Mouse (Mus musculus): ENCODE data around the gene A930009A15Rik.
A peak's percentile ranks its signal among the peaks of the same experiment; 100 is the strongest.

Gene A930009A15Rik

DNA sequence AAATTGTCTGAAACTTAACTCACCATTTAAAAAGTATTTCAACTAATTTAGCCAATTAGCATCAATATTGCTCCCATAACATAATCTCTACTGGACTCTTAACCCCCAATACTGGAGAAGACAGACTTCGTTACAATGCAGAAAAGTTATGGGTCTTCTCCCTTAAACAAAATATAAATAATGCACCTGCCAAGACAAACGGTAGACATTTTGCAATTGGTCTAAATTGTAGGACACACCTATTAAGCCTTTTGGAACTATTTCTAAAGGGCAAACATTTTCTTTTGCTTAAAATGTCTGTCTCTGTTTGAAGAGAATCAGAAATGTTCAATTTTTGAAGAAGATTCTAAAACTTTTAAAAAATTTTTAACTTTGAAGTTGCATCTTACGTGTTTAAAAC, 13.3 kb downstream of the A930009A15Rik start:
- DNase-seq, result no peak

DNA sequence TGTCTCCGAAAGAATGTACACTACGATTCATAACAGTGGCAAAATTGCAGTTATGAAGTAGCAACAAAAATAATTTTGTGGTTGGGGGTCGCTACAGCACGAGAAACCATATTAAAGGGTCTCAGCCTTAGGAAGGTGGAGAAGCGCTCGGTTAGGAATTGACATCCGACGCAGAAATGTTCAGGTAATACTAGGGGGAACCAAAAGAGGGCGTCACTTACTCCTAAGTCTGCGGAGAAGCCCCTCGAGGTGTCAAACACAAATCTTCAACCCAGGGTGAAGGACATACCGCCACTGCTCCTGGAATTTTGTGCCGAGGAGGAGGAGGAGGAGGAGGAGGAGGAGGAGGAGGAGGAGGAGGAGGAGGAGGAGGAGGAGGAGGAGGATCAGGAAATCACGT, 14.9 kb downstream of the A930009A15Rik start:
- no peak for DNase-seq

DNA sequence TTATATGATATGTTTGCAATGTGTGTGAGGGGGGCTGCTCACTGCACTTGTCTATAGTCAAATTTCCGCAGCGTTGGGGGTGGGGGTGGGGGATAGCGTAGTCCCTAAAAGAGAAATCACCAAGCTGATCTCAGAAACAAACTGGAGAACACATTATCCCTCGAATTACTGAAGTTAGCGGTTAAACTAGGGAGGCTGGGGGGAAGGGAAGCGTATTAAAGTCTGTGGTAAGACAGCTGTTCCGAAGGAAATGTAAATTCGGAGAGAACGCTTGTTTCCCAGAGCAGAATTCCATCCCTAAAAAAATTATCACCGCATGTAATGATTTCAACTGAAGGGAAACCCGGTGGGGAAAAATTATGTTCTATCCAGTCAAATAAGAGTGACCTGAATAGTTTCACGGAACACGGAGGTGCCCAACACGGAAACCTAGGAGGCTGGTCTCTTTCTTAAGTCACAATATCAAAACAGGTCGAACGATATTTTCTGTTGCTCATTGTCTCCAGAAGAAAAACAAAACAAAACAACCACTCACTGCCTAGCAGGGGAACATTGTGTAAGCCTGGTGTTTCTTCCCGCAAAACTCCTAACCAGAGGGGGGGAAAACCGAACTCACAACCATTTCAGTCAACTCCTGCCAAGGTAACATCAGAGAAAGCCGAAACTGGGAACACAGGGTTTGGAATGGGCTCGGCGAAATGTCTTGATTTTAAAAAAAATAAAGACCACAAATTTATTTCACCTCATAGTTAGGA, 15.9 kb downstream of the A930009A15Rik start:
- DNase-seq, result no peak

DNA sequence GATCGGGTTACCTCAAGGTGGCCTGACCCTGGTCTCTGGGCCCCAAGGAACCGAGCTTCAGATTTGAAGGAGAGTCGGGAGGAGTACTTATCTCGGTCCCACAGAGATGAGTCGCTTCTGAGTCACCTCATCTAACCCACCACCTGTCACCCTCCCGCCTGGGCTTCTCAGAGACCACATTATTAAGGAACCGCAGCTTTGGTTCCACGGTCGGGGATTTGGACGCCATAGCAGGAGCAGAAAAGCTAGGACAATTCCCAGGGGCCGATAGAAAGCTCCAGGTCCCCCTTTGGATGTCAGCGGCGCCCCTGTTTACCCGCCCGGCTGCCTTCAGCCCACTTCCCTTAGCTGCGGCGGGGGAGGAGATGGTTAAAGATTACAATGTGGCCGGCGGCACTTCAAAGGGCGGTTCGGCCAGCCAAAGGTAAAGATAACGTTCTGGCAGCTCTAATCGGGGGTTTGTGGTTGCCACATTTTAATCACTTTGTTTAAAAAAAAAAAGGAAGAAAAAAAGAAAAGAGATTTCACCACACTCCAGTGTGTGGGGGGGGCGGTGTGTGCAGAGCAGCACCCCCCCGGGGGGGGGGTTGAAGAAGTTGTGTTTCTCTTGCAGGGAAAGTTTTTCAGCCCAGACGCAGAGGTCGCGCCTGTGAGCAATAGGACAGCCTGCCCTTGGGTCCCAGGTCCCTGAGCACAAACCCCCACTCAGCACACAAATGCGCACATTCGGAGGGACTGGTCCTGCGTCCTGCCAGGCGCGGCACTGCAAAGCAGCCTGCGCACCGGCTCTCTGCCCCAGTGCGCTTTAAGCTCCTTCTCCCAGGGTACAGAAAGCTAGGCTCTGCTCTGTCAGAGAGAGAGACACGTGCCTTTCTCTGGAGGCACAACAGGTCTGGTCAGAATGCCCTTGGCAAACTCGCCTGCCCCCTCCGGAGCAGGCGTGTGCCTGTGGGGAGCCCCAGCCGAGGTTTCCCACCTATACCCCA, 16.8 kb downstream of the A930009A15Rik start:
- DNase-seq, result peak; percentile 23 to 26

DNA sequence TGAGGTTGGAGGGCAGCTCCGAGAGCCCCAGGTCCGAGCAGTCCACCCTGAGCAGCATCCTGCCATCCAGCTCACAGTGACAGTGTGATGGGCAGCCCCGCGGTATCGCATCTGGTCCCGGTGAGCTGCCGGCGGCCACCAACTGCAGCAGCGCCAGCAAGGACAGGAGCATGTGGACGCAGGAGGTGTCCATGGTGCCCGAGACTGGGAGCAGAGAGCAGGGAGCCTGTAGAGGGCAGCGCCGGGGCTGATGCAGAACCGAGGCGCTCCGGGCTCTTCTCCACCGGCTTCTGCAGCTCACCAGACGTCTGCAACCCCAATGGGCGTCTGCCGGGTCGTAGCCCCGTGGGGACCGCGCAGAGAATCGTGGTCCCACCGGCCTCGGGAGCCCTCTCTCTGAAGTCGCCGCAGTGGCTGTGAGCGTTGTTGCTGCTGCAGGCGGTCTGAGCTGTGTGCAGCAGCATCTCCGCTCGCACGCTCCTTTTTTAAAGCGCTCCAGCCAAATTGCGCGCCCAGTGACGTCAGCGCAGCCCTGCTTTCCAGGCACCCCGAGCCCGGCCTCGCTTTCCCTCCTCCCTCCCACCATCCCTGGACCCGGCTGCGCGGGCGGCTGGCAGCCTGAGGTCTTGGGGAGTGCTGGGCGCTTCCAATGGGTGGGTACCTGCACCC, 17.6 kb downstream of the A930009A15Rik start, which contains the start of gene Lgr5:
TSS of gene Lgr5 (minus strand) at position 480 of the 669 bp plus-strand sequence.
- DNase-seq, result peak; percentile 7 to 22

DNA sequence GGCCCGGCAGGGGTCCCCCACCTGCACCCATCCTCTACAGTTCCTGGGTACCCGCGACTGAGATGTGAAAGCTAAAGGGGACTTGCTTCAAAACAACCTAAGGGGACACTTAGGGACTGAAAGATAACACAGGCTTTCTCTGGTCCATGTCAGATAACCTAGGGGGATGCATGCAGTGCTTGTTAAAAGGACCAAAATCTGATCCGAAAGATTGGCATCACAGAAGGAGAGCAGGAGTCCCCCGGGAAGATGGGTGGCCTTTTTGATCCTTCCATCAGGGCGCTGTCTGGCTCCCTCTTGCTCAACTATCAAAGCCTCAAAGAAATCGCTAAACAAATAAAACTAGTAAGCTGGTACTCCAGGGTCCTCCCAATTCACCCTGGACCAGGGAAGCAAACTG, 18.2 kb downstream of the A930009A15Rik start:
- no peak for DNase-seq

DNA sequence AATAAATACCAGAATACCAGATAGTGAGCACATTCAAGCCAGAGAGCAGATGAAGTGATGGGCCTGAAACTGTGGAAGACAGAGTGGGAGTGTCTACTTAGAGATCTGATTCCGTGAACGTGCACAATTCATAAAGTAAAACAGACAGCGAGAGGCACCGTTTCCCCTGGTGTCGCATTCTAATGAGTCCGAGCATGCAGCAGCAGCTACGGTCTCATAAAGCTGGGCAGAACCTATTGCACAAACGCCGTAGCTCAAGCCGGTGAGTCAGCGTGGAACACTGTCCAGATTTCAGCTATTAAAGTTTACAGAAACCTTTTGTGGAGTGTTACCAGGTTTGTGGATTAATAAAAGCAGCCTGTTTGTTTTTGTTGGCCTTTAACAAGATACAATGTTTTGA, 23.4 kb downstream of the A930009A15Rik start:
- DNase-seq, result no peak

DNA sequence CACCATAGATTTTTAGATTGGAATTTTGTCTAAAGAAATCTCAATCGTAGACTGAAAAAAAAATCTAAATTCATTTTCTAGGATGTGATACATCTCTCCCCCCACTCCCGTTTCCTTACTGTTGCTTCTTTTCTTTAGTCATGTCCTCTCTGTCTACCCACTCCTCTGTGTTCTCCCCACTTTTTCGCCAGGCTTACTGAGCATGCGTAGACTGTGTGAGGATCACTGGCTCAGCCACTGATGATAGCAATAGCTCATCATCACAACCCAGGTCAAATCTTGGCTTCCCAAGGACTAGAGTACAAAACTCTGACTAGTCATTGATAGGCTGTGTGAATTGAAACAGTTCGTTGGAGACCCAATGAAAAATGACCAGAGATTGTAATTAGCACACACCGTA, 23.9 kb downstream of the A930009A15Rik start:
- no peak for DNase-seq

DNA sequence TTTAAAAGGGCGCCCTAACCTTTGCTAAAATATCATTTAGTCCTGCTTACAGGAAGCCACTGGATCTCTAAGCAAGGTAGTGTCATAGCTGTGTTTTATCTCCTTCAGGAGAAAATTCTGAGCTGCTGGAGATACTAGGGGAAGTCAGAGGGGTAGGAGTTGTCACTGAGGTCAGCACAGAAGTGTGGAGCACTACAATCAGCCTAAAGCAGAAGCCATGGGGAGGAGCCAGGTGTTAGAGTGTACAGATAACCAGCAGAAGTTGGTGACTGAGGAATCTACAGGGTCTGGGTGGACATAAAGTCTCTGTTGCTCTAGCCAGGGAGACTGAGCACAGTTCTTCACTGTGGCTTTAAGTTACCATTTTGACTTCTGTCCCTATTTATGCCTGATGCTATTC, 26.0 kb downstream of the A930009A15Rik start:
- DNase-seq, result no peak

DNA sequence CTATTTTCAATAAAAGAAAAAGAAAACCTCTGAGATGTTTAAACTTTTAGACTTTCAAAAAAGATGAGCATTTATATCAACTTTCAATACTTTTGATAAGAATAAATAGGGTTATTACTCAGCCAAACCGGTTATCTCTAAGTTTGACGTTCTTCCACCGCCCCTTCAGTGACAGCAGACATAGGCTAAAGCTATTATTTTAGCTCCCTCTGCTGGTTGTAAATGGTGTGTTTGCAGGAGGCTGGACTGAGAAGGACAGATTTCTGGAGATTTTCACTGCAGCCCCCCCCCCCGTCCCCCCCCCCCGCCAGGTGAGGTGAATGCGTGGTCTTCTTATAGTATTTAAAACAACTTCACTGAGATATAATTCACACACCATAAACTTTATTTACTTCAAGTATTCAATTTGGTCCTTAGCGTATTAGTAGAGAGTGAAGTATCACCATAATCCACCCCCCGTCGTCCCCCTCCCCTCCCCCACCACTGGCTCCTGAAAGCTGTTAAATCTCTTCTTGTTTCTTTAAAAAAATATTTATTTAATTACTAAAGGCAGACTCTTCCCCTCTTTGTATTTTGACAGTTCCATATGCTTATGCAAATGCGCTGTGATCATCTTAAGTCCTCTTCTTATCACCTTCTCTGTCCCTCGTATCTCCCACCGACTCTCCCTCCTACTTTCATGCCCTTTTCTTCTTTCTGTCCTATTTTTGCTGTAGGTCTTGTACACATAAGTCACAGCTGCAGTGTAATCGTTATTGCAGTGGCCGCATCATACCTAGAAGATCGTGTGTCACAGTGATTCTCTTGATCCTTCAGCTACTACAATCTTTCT, 47.9 kb downstream of the A930009A15Rik start:
- DNase-seq, result peak; percentile 23 to 45

DNA sequence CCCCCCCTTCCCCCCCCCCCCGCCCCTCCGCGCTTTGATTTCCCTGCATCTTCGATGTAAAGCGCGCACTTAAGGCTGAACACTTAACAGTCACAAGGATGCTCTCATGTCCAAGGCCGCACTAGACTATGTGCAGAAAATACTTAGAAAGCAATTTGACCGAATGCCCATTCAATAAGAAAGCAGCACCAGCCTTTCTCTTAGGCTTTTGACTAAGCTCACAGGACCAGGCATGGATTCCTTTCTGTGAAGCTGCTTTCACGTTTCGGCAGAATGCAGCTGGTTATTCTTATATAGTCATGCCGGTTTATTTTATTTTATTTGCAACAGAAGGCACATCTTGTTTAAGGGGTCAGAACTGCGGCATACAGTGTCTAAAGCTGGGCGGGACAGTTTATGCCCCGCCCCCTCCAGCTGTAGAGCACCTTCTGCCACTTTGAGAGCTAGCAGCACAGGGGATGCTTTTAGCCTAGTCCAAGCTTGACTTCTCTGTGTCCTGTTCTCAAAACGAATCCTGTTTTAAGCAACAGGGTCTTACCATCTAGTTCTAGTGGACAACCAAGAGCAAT, 48.6 kb downstream of the A930009A15Rik start:
- DNase-seq, result no peak

DNA sequence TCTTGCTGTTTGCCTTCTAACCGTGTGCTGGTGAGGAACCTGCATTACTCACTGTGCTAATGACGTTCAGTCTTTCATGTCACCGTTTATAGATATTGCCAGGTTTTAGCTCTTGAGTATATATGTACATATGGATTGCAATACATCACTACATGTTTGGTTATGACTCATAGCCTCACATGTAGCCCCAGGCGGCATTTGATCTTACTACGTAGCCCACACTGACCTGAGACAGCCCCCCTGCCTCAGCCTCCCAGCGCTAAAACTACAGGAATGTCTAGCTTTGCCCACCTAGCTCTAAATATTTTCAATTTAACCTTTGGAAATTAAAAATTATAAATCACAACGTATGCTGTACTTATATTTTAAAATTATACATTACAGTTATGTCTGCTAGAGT, 53.7 kb downstream of the A930009A15Rik start:
- DNase-seq, result no peak

DNA sequence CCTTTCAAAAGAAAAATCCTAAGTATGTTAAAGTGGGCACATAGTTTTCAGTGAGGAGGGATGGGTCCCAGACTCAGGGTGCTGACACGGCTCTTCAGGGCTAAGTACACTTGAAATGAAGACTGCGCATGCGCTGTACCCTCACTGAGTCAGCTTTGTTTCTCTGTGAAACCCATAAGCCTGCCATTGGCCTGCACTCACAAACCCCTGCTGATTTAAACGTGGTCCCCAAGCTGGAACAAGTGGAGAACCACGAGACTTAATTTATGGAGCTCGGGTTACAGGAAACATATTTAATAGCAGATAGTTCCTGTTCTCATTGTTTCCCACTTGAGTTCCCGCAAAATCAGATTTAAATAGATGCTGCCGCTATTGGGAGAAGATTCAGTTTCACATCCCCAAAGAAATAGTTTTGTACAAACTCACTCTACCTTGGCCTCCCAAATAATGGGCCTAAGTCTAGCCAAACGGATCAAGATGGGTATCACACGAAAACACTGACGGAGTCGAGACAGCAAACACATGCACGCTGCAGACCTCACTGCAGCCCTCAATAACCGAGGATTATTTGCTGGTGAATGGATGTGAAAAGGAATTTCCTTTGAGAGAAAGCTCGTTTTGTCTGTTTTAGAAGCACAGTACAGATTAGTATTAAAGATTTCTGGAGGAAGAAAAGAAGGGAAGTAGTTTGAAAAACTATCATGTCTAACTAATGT, 54.3 kb downstream of the A930009A15Rik start:
- peak; percentile 45 to 48 for DNase-seq

DNA sequence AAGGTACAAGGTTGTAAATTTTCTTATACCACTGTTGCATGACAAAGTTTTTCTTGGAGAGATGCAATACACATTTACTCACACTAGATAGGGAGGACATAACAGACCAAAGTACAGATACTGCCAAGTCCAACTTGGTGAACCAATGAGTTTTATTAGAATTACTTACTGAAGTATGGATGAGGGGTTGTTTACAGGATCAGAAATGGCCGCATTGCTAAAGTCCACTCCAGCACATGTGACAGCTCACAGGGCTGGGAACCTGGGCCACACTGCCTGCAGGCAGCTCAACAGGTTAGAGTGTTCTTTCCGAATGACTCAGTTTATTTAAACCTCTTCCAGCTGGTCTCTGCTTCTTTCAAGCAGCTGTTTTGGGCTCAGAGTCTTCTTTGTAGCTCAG, 55.2 kb downstream of the A930009A15Rik start:
- DNase-seq, result no peak

DNA sequence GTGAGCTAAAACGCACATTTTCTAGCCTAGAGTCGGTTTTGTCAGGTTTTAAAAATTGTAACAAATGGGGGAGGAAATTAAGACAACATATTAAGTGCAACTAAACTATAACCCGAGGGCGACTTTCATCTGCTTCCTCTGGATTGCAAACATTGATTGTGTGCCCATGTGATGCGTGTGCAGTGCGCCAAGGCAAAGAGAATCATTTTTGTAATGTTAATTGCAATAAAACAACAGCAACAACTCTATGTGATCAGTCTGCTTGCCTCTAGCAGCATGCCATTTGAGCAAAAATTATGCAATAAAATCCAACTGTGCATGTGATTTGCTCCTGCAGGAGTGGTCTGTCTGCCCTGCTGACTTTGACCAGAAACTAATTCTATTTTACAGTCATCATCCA, 56.9 kb downstream of the A930009A15Rik start:
- DNase-seq, result no peak

Measured in B cell, adult 2 months (primary cell).